Mouse (Mus musculus) erythroid progenitor cell, adult 5-6 weeks (primary cell): ENCODE data around the gene Tdrd9. TPM values are rescaled to one million over a fixed set of nuclear protein-coding genes. Genes with fewer than 3 reads are reported as not detected.

ENCODE experiments used
- ATAC-seq: replicated peaks from 2 replicates; pipeline ENCODE4 v1.8.0; 2016; ENCODE audit warnings: moderate number of reproducible peaks, mild to moderate bottlenecking, moderate TSS enrichment, inconsistent platforms; ENCODE audit not compliant: poor library complexity, low FRiP score, severe bottlenecking
- total RNA-seq, 2 experiments: library from RNA; stranded (forward) in 1 of 2; stranded (reverse) in 1 of 2; fragments of 150-400 nt in 1 of 2; fragments of 186-747, 209-891 nt in 1 of 2; gene quantifications; 2 replicates each; pipeline versions ENCODE4 v1.2.3 to v1.2.4; 2015 to 2017; ENCODE audit warnings: low replicate concordance in 2 of 2

Gene Tdrd9
- total RNA-seq, 2 experiments from 2014 or later = not detected

DNA sequence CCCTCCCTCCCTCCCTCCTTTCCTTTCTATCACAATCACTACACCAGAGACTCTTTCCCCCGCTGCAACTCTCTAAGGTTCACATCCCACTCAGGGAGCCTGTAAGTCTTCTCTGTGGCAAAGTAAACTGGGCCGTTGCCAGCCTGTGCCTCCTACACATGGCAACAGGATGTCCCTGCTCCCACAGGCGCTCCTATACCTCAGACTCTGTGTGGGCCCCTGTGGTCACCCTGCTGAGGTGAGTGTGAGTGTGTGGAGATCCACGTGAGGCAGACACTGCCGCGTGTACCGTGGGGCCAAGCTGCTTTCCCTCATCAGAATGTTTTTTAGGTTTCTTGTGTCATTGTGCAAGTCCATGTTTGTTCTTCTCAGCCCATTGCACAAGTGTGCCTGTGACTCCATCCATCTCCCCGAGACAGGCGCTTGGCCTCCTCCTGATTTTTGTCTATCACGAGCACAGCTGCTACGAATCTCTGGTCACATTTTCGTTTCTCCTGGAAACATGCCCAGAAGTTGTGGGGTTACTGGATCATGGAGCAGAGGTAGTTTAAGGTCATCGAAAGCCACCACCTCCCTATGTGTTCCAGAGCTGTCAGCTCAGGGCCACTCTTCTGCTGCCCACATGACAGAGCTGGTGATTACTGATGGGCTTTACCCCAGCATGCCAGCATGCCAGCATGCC lies 124.8 kb downstream of the Tdrd9 start:
- ATAC-seq = no peak

DNA sequence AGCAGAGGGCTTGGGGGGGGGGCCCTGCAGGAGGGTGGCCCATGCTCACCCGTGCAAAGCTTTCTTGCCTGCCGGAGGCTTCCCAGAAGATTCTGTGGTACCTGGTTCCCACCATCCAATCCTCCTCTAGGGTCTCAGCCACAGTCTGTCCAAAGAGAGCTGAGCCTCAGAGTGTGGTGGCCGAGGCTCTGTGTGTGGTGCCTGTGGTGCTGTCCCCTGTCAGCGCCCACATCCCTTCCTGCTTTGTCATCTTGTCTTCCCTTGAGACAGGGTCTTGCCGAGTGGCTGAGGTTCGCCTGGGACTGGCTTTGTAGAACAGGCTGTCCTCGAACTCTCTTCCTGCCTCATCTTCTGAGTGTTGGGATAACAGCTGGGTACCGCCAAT lies 125.4 kb downstream of the Tdrd9 start:
- ATAC-seq = no peak

DNA sequence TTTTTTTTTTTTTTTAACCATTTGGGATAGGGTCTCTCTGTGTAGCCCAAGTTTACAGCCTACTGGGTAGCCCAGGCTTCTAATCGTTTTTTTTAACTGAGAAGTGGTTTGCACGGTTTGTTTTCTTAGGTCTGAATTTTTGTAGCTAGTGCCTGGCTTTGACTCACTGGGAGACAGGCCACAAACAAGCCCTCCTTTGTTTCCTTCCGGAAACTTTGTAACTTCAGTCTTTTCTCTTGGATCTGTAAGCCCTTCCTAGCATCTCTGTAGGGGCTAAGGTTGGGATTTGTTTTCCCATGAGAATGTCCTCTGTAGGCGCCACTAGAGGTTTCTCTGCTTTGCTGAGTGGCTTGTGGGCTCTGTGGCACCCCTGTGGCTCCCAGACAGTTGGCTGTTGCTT lies 128.7 kb downstream of the Tdrd9 start:
- no peak for ATAC-seq

DNA sequence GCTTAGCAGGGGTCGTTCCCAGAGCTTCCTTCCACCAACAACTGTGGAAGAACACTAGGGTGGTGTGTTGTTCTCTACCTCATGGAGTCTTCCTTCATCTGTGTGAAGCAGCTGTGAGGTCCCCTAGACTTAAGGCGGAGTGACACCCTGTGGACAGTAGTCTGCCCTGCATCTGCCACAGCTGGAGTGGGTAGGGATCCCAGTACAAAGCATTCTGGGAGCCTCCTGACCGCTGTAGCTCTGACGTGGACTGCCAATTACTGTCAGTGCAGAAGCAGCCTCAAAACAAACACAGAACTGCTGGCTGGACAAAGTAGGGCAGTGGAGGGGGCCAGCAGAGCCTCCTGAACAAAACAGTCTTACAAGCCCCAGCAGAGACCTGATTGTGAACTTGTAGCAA lies 129.7 kb downstream of the Tdrd9 start:
- no peak for ATAC-seq

DNA sequence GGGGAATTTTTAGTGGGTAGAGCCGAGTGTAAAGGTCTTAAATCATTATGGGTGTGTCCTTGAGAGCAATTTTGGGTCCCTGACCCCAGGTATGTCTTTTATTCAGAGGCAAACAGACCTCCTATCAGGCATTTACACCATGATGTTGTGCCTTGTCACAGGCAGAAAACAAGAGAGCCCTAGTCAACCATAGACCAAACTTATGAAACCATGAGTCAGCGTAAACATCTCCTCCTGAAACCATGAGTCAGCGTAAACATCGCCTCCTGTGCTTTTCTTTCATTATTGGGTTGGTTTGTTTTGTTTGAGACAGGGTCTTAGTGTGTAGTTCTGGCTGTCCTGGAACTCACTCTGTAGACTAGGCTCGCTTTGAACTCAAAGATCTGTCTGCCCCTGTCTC lies 131.8 kb downstream of the Tdrd9 start:
- ATAC-seq = no peak

DNA sequence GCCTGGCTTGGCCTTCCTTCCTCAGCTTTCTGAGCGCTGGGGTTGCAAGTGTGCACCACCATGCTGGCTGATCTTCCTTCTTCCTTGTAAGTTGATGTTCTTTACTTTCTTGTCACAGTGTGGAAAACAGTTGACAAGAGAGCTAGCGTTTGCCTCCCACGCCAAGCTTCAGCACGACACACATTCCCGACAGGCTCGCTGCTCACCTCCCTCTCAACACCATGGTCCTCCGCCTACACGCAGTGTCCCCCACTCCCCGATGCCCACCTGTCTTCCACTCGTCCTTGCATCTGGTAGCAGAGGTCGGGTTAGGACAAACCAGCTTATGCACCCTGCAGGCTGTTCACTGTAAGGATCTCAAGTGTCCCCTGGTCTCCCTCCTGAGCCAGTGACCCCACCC lies 133.5 kb downstream of the Tdrd9 start:
- no peak for ATAC-seq

DNA sequence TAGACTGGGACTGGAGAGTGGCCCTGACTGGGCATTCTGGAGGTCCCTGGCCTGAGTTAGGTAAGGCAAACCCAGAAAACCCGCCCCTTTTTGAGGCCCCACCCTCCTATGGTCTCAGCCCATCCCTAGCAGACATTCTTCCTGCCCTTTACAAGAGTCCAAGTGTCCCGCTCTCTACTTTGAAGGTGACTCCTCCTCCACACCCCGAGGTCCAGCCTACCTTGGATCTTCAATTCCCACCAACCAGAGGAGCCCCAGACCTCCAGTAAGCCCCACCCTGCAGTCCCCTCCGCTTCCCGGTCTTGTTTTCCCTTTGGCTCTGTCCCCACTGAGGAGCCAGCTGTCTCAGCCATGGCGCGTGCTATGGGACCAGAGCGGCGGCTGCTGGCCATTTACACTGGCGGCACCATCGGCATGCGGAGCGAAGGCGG lies 135.2 kb downstream of the Tdrd9 start, which contains the start of gene Aspg:
Gene Aspg (plus strand): TSS at position 139 of the 431 bp plus-strand sequence.
- no peak for ATAC-seq

DNA sequence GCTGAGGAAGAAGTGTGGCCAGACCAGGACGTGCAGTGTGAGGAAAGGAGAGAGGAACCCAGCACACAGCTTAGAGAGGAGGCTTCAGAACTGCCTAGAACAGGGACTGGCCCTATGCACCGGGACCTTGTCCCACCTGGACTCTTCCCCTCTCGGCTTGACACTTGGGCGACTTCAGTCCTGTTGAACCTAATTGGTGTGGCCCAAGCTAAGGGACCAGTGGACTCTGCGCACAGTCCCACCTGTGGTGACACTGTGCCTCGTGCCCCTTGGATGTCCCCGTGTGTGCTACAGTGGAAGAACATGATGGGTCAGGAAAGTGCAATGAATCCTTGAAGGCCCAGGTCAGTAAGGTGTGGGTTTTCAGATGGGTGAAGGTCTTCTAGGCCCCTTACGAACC lies 136.3 kb downstream of the Tdrd9 start:
- ATAC-seq = no peak

DNA sequence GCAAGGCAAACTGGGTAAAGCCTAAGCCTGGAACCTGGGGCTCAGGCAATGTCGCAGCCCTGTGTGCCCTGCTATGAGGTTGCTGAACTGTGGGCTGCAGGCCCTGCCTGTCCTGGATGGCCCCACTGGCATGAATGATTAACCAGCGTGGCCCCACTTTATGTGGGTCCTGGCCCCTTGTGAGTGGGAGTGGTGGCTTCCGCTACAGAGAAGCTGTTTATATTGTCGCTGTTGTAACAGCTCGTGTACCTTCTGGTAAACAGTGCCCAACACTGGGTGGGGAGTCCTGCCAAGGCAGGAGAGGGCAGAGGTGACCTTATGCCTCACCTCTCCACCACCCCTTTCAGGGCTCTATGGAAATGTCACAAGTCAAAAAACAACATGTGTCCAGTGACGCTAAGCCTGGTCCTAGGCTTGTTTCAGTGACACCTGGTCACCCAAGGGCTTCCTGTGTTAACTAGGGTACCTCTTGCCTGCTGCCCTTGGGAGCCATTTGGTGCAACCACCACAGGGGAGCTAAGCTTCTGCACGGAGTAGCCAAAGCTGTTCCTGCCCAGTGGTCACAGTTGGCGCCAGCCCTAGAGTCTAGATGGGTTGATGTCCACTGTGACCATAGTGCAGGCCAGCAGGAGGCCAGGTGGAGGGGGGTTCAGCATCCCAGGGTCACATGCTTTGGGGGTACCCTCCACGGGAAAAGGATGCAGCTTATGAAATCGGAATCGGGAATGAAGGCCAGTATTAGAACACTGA lies 137.5 kb downstream of the Tdrd9 start:
- no peak for ATAC-seq

DNA sequence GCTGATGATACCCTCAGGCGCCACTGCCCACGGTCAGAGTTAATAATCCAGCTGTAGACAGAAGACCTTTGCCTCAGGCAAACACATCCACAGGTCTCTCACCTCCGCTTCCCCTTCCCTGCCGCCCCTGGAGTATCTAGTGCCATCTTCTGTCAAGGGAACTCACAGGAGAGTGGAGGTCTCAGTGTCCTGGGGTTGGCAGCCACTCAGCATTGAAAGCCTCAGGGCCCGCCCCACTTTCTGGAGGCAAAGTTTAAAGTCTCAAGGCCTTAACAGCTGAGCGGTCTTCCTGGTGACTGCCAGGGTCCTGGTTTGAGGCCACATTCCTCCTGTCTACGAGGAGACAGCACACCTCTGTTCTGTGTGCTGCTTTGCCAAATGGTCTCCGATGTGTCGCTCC lies 138.3 kb downstream of the Tdrd9 start:
- no peak for ATAC-seq

DNA sequence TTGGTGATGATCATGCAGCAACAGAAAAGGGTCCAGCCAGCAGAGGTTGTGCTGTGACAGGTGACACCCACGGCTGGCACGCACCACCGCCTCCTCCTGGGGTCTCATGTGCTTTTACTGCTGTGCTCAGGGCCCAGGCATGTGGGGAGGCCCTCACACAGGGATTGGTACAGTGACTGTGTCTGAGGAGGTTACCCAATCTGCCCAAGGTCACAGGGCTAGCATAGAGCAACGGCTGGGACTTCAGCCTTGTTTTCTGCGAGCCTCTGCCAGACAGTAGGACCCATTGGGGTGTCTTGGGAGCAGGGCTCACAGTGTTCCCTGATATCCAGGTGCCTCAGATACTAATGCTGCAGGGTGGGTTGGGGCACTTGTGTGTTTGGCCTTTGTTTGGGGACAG lies 140.0 kb downstream of the Tdrd9 start:
- no peak for ATAC-seq

DNA sequence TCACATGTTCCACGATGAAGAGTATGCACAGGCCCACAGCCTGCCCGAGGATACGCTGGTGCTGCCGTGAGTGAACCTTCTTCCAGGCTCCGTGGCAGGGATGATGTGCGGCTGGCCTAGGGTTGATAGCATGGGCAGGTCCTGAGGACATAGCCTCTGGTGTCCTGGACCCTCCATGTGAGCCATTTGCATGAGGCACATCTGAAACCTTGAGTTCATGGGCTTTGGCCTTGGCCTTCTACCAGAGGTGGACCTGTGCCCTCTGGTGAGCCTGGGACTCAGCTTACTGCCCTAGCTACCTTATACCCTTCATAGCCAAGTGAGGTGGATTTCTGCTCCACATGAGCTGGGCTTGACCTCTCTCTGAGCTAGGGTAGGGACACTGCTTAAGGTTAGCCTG lies 140.9 kb downstream of the Tdrd9 start:
- ATAC-seq = no peak

DNA sequence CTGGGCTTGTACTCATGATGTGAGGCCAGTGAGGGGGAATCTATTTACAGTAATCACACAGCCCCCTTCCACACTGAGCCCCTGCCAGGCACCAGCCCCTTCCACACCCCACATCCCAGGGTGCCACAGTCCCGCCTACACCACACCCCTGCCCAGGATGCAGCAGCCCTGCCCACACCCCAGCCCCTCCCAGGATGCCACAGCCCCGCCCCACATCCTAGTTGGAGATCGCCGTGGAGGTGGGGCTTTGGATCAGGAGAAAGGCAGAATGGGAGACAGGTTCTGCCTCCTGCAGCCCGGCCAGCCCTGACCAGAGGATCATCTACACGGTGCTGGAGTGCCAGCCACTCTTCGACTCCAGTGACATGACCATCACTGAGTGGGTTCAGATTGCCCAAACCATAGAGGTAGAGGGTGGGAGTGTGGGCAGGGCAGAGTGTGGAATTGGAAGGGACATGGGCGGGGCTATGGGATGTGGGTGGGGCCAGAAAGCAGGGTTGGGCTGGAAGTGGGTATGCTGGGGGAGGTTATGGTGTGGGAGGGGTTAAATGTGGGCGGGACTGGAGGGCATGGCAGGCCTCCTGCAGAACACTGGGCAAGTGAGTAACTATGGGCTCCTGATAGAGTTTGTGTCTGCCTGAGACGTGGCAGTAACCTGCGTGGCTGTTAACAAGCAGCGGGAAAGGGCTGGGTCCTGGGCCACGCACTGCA lies 141.5 kb downstream of the Tdrd9 start:
- no peak for ATAC-seq

DNA sequence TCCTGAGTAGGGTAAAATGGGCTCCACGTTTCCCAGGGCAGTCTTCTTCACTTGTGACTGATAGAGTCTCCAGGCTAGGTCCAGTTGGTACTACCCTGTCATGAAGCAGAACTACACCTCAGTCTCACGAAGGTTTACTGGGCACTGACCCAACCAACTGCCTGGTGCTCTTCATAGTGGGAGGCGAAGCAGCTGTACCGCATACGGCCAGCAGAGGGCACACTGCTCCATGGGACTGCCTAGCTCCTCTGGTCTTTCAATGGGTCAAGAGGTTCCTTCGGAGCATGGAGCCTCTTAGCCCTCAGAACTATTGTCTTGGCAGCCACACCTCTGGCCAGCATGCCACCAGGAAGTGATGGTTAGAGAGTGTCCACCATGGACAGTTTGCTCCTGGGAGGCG lies 142.4 kb downstream of the Tdrd9 start:
- ATAC-seq = 0 out of 2 replicates have a peak, but pooled peaks have one; percentile 51

DNA sequence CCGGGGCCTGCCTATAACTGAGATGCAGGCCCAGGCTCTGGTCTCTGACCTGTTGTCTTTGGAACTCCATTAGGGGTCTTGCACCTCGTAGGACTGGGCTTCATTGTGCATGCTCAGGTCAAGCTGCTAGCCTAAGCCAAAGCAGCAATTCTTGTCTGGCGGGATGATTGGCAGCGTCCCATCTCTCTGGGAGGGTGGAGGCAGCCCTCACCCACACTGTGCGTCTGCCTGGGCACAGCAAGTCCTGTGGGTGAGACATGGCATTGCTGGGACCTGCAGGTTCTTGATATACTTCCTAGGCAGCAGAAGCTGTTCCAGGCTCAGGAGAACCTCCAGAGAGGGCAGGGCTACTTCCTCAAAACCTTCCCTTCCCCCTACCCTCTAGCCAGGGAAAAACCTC lies 145.6 kb downstream of the Tdrd9 start:
- no peak for ATAC-seq

DNA sequence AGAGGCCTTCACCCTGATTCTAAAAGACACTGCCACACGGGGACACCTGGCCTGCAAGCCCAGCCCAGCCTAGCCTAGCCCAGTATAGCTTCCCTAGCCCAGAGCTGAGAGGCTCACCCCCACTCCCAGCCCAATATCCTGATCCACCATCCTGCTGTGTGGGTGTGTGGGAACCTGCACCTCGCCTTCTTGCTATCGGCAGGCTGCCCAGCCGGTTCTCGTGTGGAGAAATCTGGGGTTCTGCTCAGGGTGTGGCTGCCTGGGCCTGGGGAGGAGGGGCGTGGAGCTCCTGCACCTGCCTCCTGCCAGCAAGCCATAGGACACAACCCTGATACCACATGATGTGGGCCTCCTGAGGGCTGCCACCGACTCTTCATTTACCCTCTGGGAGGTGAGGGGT lies 146.3 kb downstream of the Tdrd9 start:
- no peak for ATAC-seq

Other genes with a start within 250 kb of the Tdrd9 start
- 18.0 and 31.7 TPM in 2 replicates for gene Klc1, start 212.7 kb upstream of the Tdrd9 start, total RNA-seq (2015; ENCODE audit: low replicate concordance)
- gene Klc1, start 212.7 kb upstream of the Tdrd9 start, total RNA-seq (2017; ENCODE audit: low replicate concordance) = 38.2 and 63.6 TPM in 2 replicates
- gene Xrcc3, start 157.7 kb upstream of the Tdrd9 start, total RNA-seq (2015; ENCODE audit: low replicate concordance) = 8.0 and 12.3 TPM in 2 replicates
- gene Xrcc3, start 157.7 kb upstream of the Tdrd9 start, total RNA-seq (2017; ENCODE audit: low replicate concordance) = 5.3 and 28.4 TPM in 2 replicates
- 4.2 and 9.4 TPM in 2 replicates for gene Zfyve21, start 157.4 kb upstream of the Tdrd9 start, total RNA-seq (2015; ENCODE audit: low replicate concordance)
- gene Zfyve21, start 157.4 kb upstream of the Tdrd9 start, total RNA-seq (2017; ENCODE audit: low replicate concordance) = 5.6 and 8.4 TPM in 2 replicates
- gene Ppp1r13b, start 63.4 kb upstream of the Tdrd9 start, total RNA-seq (2015; ENCODE audit: low replicate concordance) = 9.7 and 14.7 TPM in 2 replicates
- gene Ppp1r13b, start 63.4 kb upstream of the Tdrd9 start, total RNA-seq (2017; ENCODE audit: low replicate concordance) = 6.7 and 12.2 TPM in 2 replicates
- gene Atp5mpl, start 4.6 kb upstream of the Tdrd9 start, total RNA-seq (2015; ENCODE audit: low replicate concordance) = 132 and 273 TPM in 2 replicates
- gene Atp5mpl, start 4.6 kb upstream of the Tdrd9 start, total RNA-seq (2017; ENCODE audit: low replicate concordance) = 69.3 and 71.9 TPM in 2 replicates
- gene Rd3l, start 9.8 kb downstream of the Tdrd9 start, total RNA-seq (2015; ENCODE audit: low replicate concordance) = not detected in 2 replicates
- gene Rd3l, start 9.8 kb downstream of the Tdrd9 start, total RNA-seq (2017; ENCODE audit: low replicate concordance) = not detected in 2 replicates
- gene Aspg, start 135.1 kb downstream of the Tdrd9 start, total RNA-seq (2015; ENCODE audit: low replicate concordance) = not detected in 2 replicates
- not detected in 2 replicates for gene Aspg, start 135.1 kb downstream of the Tdrd9 start, total RNA-seq (2017; ENCODE audit: low replicate concordance)
- gene Kif26a, start 174.6 kb downstream of the Tdrd9 start, total RNA-seq (2015; ENCODE audit: low replicate concordance) = not detected in 2 replicates
- not detected in 2 replicates for gene Kif26a, start 174.6 kb downstream of the Tdrd9 start, total RNA-seq (2017; ENCODE audit: low replicate concordance)